Mouse (Mus musculus) kidney, adult 2 months (tissue): ENCODE measurements around the gene Alox8.

Experiments used
- CTCF ChIP-seq: fragments of 200-500 bp; conservative IDR thresholded peaks from 2 replicates; pipeline ENCODE4 v1.5.1; 2011; ENCODE audit warnings: low read depth, mild to moderate bottlenecking, control low read depth, low read length, moderate library complexity, mixed read lengths; ENCODE audit not compliant: insufficient read depth, insufficient read length
- POLR2A ChIP-seq: fragments of 200-500 bp; IDR thresholded peaks from one replicate; pipeline ENCODE4 v1.6.1; 2011; ENCODE audit warnings: low read depth, low read length, control low read depth

- TF ChIP-seq POLR2A, result no peak
- TF ChIP-seq CTCF, result no peak
Measured at GRCm38 (mm10) chr11:69225715-69226114, 28.1 kb upstream of the Alox8 start.
